Mouse (Mus musculus) embryonic facial prominence, embryonic 11.5 days (tissue): ENCODE results near the gene Ankrd28. TPM values are rescaled to one million over a fixed set of nuclear protein-coding genes. Genes with fewer than 3 reads are reported as not detected.
"Not testable (repeated sequence)": the region's sequence is repeated elsewhere in the genome, so short reads cannot be mapped to it uniquely, and the experiment has no call there.

Experiments used
- ATAC-seq: fragments of 200-750 bp; cut with Nextera tagmentation; replicated peaks from 2 replicates; pipeline ENCODE4 v1.8.0; 2017; ENCODE audit warnings: low read depth; ENCODE audit not compliant: insufficient number of reproducible peaks, low FRiP score, low TSS enrichment
- DNase-seq: peaks from one replicate; pipeline ENCODE4 v3.0.0-alpha.2; 2015; ENCODE audit warnings: low spot score
- H3K27ac ChIP-seq: fragments of 300-500 bp; sonication (generic); replicated peaks from 2 replicates; pipeline ENCODE4 v1.5.1; 2014; ENCODE audit warnings: mild to moderate bottlenecking, low read depth, low read length, control low read depth
- H3K27me3 ChIP-seq: fragments of 300-500 bp; sonication (generic); 2 replicates; pipeline ENCODE4 v1.6.1; 2014; ENCODE audit warnings: mild to moderate bottlenecking, low read length, moderate library complexity, mixed read lengths; ENCODE audit not compliant: control insufficient read depth, insufficient read depth
- H3K36me3 ChIP-seq: fragments of 300-500 bp; sonication (generic); replicated peaks from 2 replicates; pipeline ENCODE4 v1.6.1; 2014; ENCODE audit warnings: low read depth, mild to moderate bottlenecking, low read length, moderate library complexity, mixed read lengths; ENCODE audit not compliant: control insufficient read depth, insufficient read depth
- H3K4me1 ChIP-seq: fragments of 300-500 bp; sonication (generic); 2 replicates; pipeline ENCODE4 v1.6.1; 2014; ENCODE audit warnings: low read length, mixed read lengths; ENCODE audit not compliant: control insufficient read depth, insufficient read depth
- H3K4me2 ChIP-seq: fragments of 300-500 bp; sonication (generic); 2 replicates; pipeline ENCODE4 v1.6.1; 2014; ENCODE audit warnings: low read depth, mild to moderate bottlenecking, control low read depth, low read length, moderate library complexity
- H3K4me3 ChIP-seq: fragments of 300-500 bp; sonication (generic); 2 replicates; pipeline ENCODE4 v1.5.1; 2014; ENCODE audit warnings: low read depth, low read length, control low read depth
- H3K9ac ChIP-seq: fragments of 300-500 bp; sonication (generic); replicated peaks from 2 replicates; pipeline ENCODE4 v1.6.1; 2014; ENCODE audit warnings: mild to moderate bottlenecking, control low read depth, low read length
- H3K9me3 ChIP-seq: fragments of 300-500 bp; sonication (generic); replicated peaks from 2 replicates; pipeline ENCODE4 v1.6.1; 2016; ENCODE audit warnings: mild to moderate bottlenecking, low read length, inconsistent platforms, mixed read lengths; ENCODE audit not compliant: control insufficient read depth
- WGBS: fragments of 180-500 bp; shearing (Covaris S2); extraction: QIAGEN DNeasy Blood & Tissue Kit; methylation state at CpG from one replicate; pipeline ENCODE4 v1.1.7; 2014; 5-methylcytosine and 5-hydroxymethylcytosine counted together
- polyA plus RNA-seq: library from polyadenylated mRNA; unstranded; fragments of >200 nt; fragmentation: Nextera tagmentation; extraction: Ambion mirVana; gene quantifications from 2 replicates; pipeline ENCODE4 v1.2.1, GENCODE M21; 2014

The Ankrd28 gene
- polyA plus RNA-seq, 1 experiment from 2014 or later: 9.6 TPM

DNA sequence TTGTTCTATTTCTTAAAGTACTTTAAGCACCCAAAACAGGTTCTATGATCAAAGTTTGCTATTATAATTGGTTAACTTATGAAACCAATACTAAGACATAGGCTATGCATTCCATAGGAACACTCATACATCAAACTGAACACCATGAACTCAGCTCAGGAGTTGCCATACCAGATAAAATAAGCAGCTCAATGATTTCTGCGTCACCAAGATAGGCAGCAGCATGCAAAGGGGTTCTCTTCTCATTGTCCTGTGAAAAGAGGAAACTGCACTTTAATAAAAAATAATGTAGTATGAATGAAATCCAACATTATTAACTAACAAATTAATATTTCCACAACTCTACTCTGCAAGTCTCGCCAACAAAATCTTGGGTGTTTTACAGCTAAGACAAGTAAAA, 66.4 kb downstream of the Ankrd28 start:
- H3K4me1 ChIP-seq: no peaks in the 10 kb centered on the region
- no peak overlapping the region for H3K4me3 ChIP-seq
- DNase-seq (no peak), ATAC-seq (no peak)
- no peaks in the 10 kb centered on the region for H3K36me3 ChIP-seq
- no peak overlapping the region for H3K4me2 ChIP-seq
- WGBS: 85% methylated on average over 2 of the region's 2 CpGs
- no peak overlapping the region for H3K9ac ChIP-seq
- H3K27ac ChIP-seq: no peak overlapping the region
- H3K9me3 ChIP-seq: no peaks in the 10 kb centered on the region
- H3K27me3 ChIP-seq: no peaks in the 10 kb centered on the region

DNA sequence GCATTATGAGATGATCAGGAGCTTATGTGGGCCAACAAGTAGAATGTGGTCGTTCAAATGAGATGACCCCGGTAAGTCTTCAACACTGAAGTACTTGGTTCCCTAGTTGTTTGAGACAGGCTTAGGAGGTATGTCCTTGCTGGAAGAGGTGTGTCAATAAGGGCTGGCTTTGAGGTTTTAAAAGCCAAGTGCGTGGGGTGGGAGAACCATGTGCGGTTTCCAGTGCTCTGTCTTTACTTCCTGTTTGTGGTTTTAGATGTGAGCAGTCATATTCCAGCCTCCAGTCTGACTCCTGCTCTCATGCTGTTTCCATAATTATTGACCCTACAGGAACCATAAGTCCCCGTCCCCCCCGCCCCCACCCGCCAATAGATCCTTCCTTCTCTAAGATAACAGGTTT, 68.7 kb downstream of the Ankrd28 start:
- H3K27ac ChIP-seq: no peak overlapping the region
- H3K9ac ChIP-seq: no peak overlapping the region
- 93% methylated on average over 7 of the region's 7 CpGs for WGBS
- no peaks in the 10 kb centered on the region for H3K27me3 ChIP-seq
- H3K4me3 ChIP-seq: no peak overlapping the region
- H3K4me1 ChIP-seq: no peaks in the 10 kb centered on the region
- no peak for ATAC-seq
- H3K36me3 ChIP-seq: no peaks in the 10 kb centered on the region
- no peaks in the 10 kb centered on the region for H3K9me3 ChIP-seq
- no peak for DNase-seq
- no peak overlapping the region for H3K4me2 ChIP-seq

DNA sequence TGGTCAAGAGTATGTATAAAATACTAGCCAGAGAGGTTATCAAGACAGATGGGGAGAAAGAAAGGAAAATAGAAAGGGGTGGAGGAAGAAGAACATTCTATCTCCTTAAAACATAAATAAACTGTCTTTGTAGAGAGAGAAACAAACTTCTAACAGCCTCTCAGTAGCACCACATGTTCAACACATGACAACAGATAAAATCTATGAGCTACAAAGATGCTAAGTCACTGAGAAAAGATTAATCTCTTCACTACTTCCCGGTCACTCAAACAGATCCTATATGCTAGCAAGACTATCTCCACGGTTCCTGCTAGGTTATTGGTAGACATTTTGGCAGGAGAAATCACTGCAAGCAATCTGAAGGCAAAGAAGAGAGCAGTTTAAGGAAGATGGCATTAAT, 71.3 kb downstream of the Ankrd28 start:
- Histone ChIP-seq H3K4me2 (no peak overlapping the region), H3K4me1 (no peaks in the 10 kb centered on the region), H3K27ac (no peak overlapping the region), H3K9ac (no peak overlapping the region), H3K27me3 (no peaks in the 10 kb centered on the region), H3K9me3 (no peaks in the 10 kb centered on the region), H3K36me3 (no peaks in the 10 kb centered on the region), H3K4me3 (no peak overlapping the region)
- DNase-seq: no peak
- 92% methylated on average over 2 of the region's 2 CpGs for WGBS
- ATAC-seq: no peak

DNA sequence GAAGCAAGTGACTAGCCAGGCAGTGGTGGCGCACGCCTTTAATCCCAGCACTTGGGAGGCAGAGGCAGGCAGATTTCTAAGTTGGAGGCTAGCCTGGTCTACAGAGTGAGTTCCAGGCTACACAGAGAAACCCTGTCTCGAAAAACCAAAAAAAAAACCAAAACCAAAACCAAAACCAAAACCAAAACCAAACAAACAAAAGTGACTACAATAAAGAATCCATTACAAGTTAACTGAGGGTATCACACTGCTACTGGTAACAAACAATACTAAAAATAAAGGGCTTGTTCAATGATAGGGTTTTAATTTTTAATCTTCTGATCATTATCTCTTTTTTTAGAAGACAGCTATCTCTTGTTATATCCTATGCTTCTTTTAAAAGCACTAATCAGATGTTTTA, 72.0 kb downstream of the Ankrd28 start:
- H3K4me2 ChIP-seq, H3K4me3 ChIP-seq, H3K9me3 ChIP-seq, H3K9ac ChIP-seq, H3K36me3 ChIP-seq, H3K4me1 ChIP-seq, ATAC-seq, DNase-seq, H3K27ac ChIP-seq, H3K27me3 ChIP-seq: not testable (repeated sequence)
- WGBS: 93% methylated on average over 3 of the region's 3 CpGs

DNA sequence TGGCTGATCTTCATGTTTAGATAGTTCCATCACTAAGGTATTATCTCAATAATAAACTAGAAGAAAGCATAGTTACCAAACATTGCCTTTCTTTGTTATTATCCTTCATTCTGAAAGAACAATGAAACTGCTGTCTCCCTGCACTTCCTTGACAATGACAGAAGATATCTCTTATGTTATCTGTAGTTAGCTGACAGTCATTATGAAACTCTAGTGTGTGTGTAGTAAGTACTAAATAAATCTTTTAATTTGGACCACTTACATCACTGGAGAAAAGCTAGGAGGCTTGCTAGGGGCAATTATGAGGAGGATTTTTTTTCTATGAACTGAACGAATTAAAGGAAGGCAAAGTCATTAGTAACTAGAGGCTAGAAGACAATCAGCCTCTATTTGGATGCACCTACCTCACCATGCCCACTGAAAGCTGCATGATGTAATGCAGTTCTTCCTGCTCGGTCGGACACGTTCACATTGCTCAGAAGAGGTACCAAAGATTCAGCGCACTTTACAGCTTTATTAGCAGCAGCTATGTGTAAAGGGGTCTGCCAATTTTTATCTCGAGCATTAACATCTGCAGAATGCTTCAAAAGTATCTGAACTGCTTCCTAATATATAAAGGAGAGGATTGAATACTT, 82.1 kb downstream of the Ankrd28 start:
- Histone ChIP-seq H3K36me3 (no peaks in the 10 kb centered on the region; the same call in 1 of the 2 replicates), H3K27me3 (no peaks in the 10 kb centered on the region), H3K27ac (no peak overlapping the region), H3K9ac (no peak overlapping the region), H3K4me1 (no peaks in the 10 kb centered on the region), H3K4me2 (no peak overlapping the region), H3K9me3 (no peaks in the 10 kb centered on the region), H3K4me3 (no peak overlapping the region)
- DNase-seq (no peak), ATAC-seq (no peak)
- 84% methylated on average over 6 of the region's 6 CpGs for WGBS

DNA sequence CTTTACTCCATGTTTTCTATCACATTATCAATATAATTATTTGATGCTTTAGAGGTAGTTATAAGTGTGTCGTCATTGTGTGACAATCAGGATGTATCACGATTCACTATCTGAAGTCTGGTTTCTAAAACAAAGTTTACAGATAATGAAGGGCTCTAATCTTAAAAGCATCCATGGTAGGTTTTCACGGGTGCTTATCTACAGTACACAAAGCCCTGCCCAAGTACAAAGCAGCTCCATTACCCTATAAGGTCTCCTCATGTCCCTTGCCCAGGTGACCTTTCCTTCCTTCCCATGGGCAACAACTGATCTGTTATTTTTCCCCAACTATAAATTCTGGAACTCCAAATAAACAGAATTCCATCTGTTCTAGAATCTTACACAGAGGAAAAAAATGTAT, 87.9 kb downstream of the Ankrd28 start:
- Histone ChIP-seq H3K27ac (no peak overlapping the region), H3K4me2 (no peak overlapping the region), H3K27me3 (no peaks in the 10 kb centered on the region), H3K4me3 (no peak overlapping the region), H3K9me3 (no peaks in the 10 kb centered on the region), H3K36me3 (no peaks in the 10 kb centered on the region; the same call in 1 of the 2 replicates), H3K9ac (no peak overlapping the region), H3K4me1 (no peaks in the 10 kb centered on the region)
- 89% methylated on average over 3 of the region's 3 CpGs for WGBS
- no peak for DNase-seq
- no peak for ATAC-seq

DNA sequence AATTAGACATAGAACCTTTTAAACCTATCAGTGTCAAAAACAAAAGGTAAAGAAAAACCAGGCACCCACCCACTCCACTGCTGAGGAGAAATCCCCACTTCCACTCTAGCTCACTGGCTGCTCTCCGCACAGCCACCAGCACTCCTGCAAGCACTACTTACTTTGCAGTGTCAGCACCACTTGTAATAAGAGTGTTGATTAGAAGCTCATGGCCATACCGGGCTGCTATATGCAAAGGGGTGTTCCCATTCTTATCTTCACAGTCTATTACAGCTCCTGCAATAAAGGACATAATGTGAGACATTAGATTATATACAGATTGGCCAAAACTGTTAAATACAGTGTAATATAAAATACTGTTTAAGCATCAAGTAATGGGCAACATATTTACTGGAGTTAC, 95.6 kb downstream of the Ankrd28 start:
- ATAC-seq (no peak), DNase-seq (no peak)
- H3K4me1 ChIP-seq: no peaks in the 10 kb centered on the region
- no peaks in the 10 kb centered on the region for H3K27me3 ChIP-seq
- H3K27ac ChIP-seq: no peak overlapping the region
- H3K4me3 ChIP-seq: no peak overlapping the region
- H3K9me3 ChIP-seq: no peaks in the 10 kb centered on the region
- no peaks in the 10 kb centered on the region; the same call in 1 of the 2 replicates for H3K36me3 ChIP-seq
- no peak overlapping the region for H3K4me2 ChIP-seq
- H3K9ac ChIP-seq: no peak overlapping the region
- 91% methylated on average over 2 of the region's 2 CpGs for WGBS

DNA sequence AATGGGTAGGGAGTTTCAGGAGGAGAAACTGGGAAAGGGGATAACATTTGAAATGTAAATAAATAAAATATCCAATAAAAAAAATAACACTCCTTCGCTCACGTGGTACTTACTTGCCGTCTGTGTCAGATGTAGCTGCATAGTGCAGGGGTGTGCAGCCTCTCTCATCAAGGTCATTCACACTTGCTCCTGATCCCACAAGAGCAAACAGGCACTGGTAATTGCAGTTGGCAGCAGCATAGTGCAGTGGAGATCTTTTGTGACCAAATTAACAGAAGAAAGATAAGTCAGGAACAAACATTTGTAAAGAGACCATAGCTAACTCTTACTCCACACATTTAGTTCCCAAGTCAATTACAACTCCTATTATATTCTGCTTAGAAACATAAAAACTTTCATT, 102.9 kb downstream of the Ankrd28 start:
- no peak overlapping the region for H3K4me2 ChIP-seq
- no peak for DNase-seq
- ATAC-seq: no peak
- H3K4me1 ChIP-seq: no peaks in the 10 kb centered on the region
- no peaks in the 10 kb centered on the region for H3K27me3 ChIP-seq
- H3K36me3 ChIP-seq: no peaks in the 10 kb centered on the region
- no peak overlapping the region for H3K4me3 ChIP-seq
- H3K9ac ChIP-seq: no peak overlapping the region
- H3K9me3 ChIP-seq: no peaks in the 10 kb centered on the region
- H3K27ac ChIP-seq: no peak overlapping the region
- WGBS: 85% methylated on average over 3 of the region's 3 CpGs
